Mouse (Mus musculus) lung, embryonic 14.5 days (tissue): ENCODE measurements around the gene Cabcoco1. TPM values are rescaled to one million over a fixed set of nuclear protein-coding genes. Genes with fewer than 3 reads are reported as not detected.

Experiments
- ATAC-seq: fragments of 200-750 bp; cut with Nextera tagmentation; 2 replicates; pipeline ENCODE4 v1.8.0; 2017; ENCODE audit warnings: mild to moderate bottlenecking, moderate TSS enrichment, moderate library complexity; ENCODE audit not compliant: insufficient read depth
- DNase-seq: peaks from one replicate; pipeline ENCODE4 v3.0.0-alpha.2; 2015
- H3K27ac ChIP-seq: fragments of 300-500 bp; sonication (generic); 2 replicates; pipeline ENCODE4 v1.5.1; 2014; ENCODE audit warnings: low read depth, mild to moderate bottlenecking, moderate library complexity
- H3K27me3 ChIP-seq: fragments of 300-500 bp; sonication (generic); 2 replicates; pipeline ENCODE4 v1.6.1; 2014; ENCODE audit warnings: low read length, control low read depth; ENCODE audit not compliant: insufficient read depth
- H3K36me3 ChIP-seq: fragments of 300-500 bp; sonication (generic); 2 replicates; pipeline ENCODE4 v1.6.1; 2014; ENCODE audit warnings: control low read depth; ENCODE audit not compliant: insufficient read depth
- H3K4me1 ChIP-seq: fragments of 300-500 bp; sonication (generic); 2 replicates; pipeline ENCODE4 v1.6.1; 2014; ENCODE audit warnings: antibody characterized with exemption, control low read depth; ENCODE audit not compliant: insufficient read depth
- H3K4me2 ChIP-seq: fragments of 300-500 bp; sonication (generic); 2 replicates; pipeline ENCODE4 v1.6.1; 2014; ENCODE audit warnings: mild to moderate bottlenecking
- H3K4me3 ChIP-seq: fragments of 300-500 bp; sonication (generic); 2 replicates; pipeline ENCODE4 v1.5.1; 2014; ENCODE audit warnings: low read depth, low read length
- H3K9ac ChIP-seq: fragments of 300-500 bp; sonication (generic); 2 replicates; pipeline ENCODE4 v1.6.1; 2014
- H3K9me3 ChIP-seq: fragments of 300-500 bp; sonication (generic); 2 replicates; pipeline ENCODE4 v1.6.1; 2016; ENCODE audit warnings: low read depth, low read length, control low read depth
- CTCF ChIP-seq: IDR thresholded peaks from 2 replicates; pipeline ENCODE4 v1.5.1; 2016; ENCODE audit warnings: antibody characterized with exemption, low read depth
- WGBS: fragments of 180-500 bp; shearing (Covaris S2); extraction: QIAGEN DNeasy Blood & Tissue Kit; methylation state at CpG from one replicate; pipeline ENCODE4 v1.1.7; 2014; 5-methylcytosine and 5-hydroxymethylcytosine counted together
- polyA plus RNA-seq: library from polyadenylated mRNA; unstranded; fragments of >200 nt; fragmentation: Nextera tagmentation; extraction: Ambion mirVana; gene quantifications from 2 replicates; pipeline ENCODE4 v1.2.1, GENCODE M21; 2014

Gene Cabcoco1
- polyA plus RNA-seq, 1 experiment from 2014 or later, result 2.4 TPM

- Histone ChIP-seq H3K36me3 (no peaks in the 10 kb centered on the region), H3K4me1 (no peaks in the 10 kb centered on the region), H3K27ac (no peak overlapping the region), H3K4me2 (no peak overlapping the region), H3K4me3 (no peak overlapping the region), H3K9ac (no peak overlapping the region), H3K9me3 (no peaks in the 10 kb centered on the region), H3K27me3 (no peaks in the 10 kb centered on the region)
- ATAC-seq (no peak), DNase-seq (peak; percentile 13)
- 73% methylated on average over 13 of the region's 13 CpGs for WGBS
- TF ChIP-seq CTCF, result no peak
Observed at GRCm38 (mm10) chr10:68435001-68435560, 106.6 kb downstream of the Cabcoco1 start.

GRCm38 (mm10) chr10:68434045-68434639 is 107.6 kb downstream of the Cabcoco1 start:
- no peaks in the 10 kb centered on the region for H3K4me1 ChIP-seq
- no peak overlapping the region for H3K4me2 ChIP-seq
- no peak overlapping the region for H3K9ac ChIP-seq
- H3K27me3 ChIP-seq, result no peaks in the 10 kb centered on the region
- 83% methylated on average over 9 of the region's 9 CpGs for WGBS
- ATAC-seq (no peak), DNase-seq (no peak)
- H3K4me3 ChIP-seq, result no peak overlapping the region
- H3K27ac ChIP-seq, result no peak overlapping the region
- no peak for TF ChIP-seq CTCF
- H3K36me3 ChIP-seq, result no peaks in the 10 kb centered on the region
- no peaks in the 10 kb centered on the region for H3K9me3 ChIP-seq

GRCm38 (mm10) chr10:68431346-68431745 is 110.3 kb downstream of the Cabcoco1 start:
- no peak for TF ChIP-seq CTCF
- Histone ChIP-seq H3K36me3 (no peaks in the 10 kb centered on the region), H3K27me3 (no peaks in the 10 kb centered on the region), H3K4me2 (no peak overlapping the region), H3K4me3 (no peak overlapping the region), H3K27ac (no peak overlapping the region), H3K9me3 (no peaks in the 10 kb centered on the region), H3K4me1 (no peaks in the 10 kb centered on the region), H3K9ac (no peak overlapping the region)
- 76% methylated on average over 6 of the region's 6 CpGs for WGBS
- ATAC-seq (no peak), DNase-seq (no peak)

- Histone ChIP-seq H3K4me1 (no peaks in the 10 kb centered on the region), H3K27me3 (no peaks in the 10 kb centered on the region), H3K9ac (no peak overlapping the region), H3K36me3 (no peaks in the 10 kb centered on the region), H3K4me3 (no peak overlapping the region), H3K4me2 (no peak overlapping the region), H3K9me3 (no peaks in the 10 kb centered on the region), H3K27ac (no peak overlapping the region)
- DNase-seq, result no peak
- WGBS, result 86% methylated on average over 13 of the region's 13 CpGs
- ATAC-seq, result no peak
- no peak for TF ChIP-seq CTCF
Observed at GRCm38 (mm10) chr10:68430929-68431328, 110.8 kb downstream of the Cabcoco1 start.

GRCm38 (mm10) chr10:68420393-68420920 is 121.2 kb downstream of the Cabcoco1 start:
- DNase-seq, result no peak
- Histone ChIP-seq H3K36me3 (no peaks in the 10 kb centered on the region), H3K27ac (no peak overlapping the region), H3K9ac (no peak overlapping the region), H3K4me2 (no peak overlapping the region), H3K4me1 (no peaks in the 10 kb centered on the region), H3K9me3 (no peaks in the 10 kb centered on the region), H3K27me3 (no peaks in the 10 kb centered on the region), H3K4me3 (no peak overlapping the region)
- no peak for TF ChIP-seq CTCF
- WGBS, result 83% methylated on average over 7 of the region's 7 CpGs
- no peak for ATAC-seq

GRCm38 (mm10) chr10:68419893-68420292 is 121.8 kb downstream of the Cabcoco1 start:
- no peak overlapping the region for H3K27ac ChIP-seq
- no peak overlapping the region for H3K4me2 ChIP-seq
- no peaks in the 10 kb centered on the region for H3K4me1 ChIP-seq
- no peak for TF ChIP-seq CTCF
- H3K9me3 ChIP-seq, result no peaks in the 10 kb centered on the region
- no peak overlapping the region for H3K9ac ChIP-seq
- no peak for DNase-seq
- H3K4me3 ChIP-seq, result no peak overlapping the region
- no peaks in the 10 kb centered on the region for H3K36me3 ChIP-seq
- H3K27me3 ChIP-seq, result no peaks in the 10 kb centered on the region
- WGBS, result 32% methylated on average over 2 of the region's 2 CpGs
- no peak for ATAC-seq

GRCm38 (mm10) chr10:68417074-68417790 is 124.5 kb downstream of the Cabcoco1 start:
- no peaks in the 10 kb centered on the region for H3K9me3 ChIP-seq
- DNase-seq, result no peak
- no peak overlapping the region for H3K9ac ChIP-seq
- no peaks in the 10 kb centered on the region for H3K4me1 ChIP-seq
- H3K36me3 ChIP-seq, result no peaks in the 10 kb centered on the region
- H3K27me3 ChIP-seq, result no peaks in the 10 kb centered on the region
- no peak overlapping the region for H3K27ac ChIP-seq
- ATAC-seq, result no peak
- no peak for TF ChIP-seq CTCF
- whole genome bisulfite sequencing, result 75% methylated on average over 13 of the region's 13 CpGs
- H3K4me3 ChIP-seq, result no peak overlapping the region
- H3K4me2 ChIP-seq, result no peak overlapping the region
